Mouse (Mus musculus) stomach, embryonic 14.5 days (tissue): ENCODE results near the gene Tnfsfm13. TPM values are rescaled to one million over a fixed set of nuclear protein-coding genes. Genes with fewer than 3 reads are reported as not detected.
A peak's percentile ranks its signal among the peaks of the same experiment; 100 is the strongest.

Experiments used
- ATAC-seq: fragments of 200-750 bp; cut with Nextera tagmentation; 2 replicates; pipeline ENCODE4 v1.8.0; 2017; ENCODE audit warnings: low read depth, moderate TSS enrichment; ENCODE audit not compliant: insufficient number of reproducible peaks, insufficient read depth, low FRiP score
- H3K27ac ChIP-seq: fragments of 300-500 bp; sonication (generic); 2 replicates; pipeline ENCODE4 v1.5.1; 2014; ENCODE audit warnings: mild to moderate bottlenecking, low read length, moderate library complexity, mixed read lengths
- H3K27me3 ChIP-seq: fragments of 300-500 bp; sonication (generic); 2 replicates; pipeline ENCODE4 v1.6.1; 2014; ENCODE audit warnings: low read length, control low read depth, mixed read lengths; ENCODE audit not compliant: control insufficient read depth, insufficient read depth
- H3K36me3 ChIP-seq: fragments of 300-500 bp; sonication (generic); 2 replicates; pipeline ENCODE4 v1.6.1; 2014; ENCODE audit warnings: mild to moderate bottlenecking, control low read depth, low read length, moderate library complexity, mixed read lengths; ENCODE audit not compliant: control insufficient read depth, insufficient read depth
- H3K4me1 ChIP-seq: fragments of 300-500 bp; sonication (generic); 2 replicates; pipeline ENCODE4 v1.6.1; 2014; ENCODE audit warnings: low read length, control low read depth, mixed read lengths; ENCODE audit not compliant: control insufficient read depth, insufficient read depth
- H3K4me2 ChIP-seq: fragments of 300-500 bp; sonication (generic); replicated peaks from 2 replicates; pipeline ENCODE4 v1.6.1; 2014; ENCODE audit warnings: low read depth, low read length, control low read depth
- H3K4me3 ChIP-seq: fragments of 300-500 bp; sonication (generic); 2 replicates; pipeline ENCODE4 v1.5.1; 2014; ENCODE audit warnings: low read depth, low read length, control low read depth
- H3K9ac ChIP-seq: fragments of 300-500 bp; sonication (generic); replicated peaks from 2 replicates; pipeline ENCODE4 v1.6.1; 2014; ENCODE audit warnings: low read depth, mild to moderate bottlenecking, control low read depth, low read length, moderate library complexity, mixed read lengths
- H3K9me3 ChIP-seq: fragments of 300-500 bp; sonication (generic); 2 replicates; pipeline ENCODE4 v1.6.1; 2016; ENCODE audit warnings: low read depth, low read length, control low read depth; ENCODE audit not compliant: control insufficient read depth
- WGBS: fragments of 180-500 bp; shearing (Covaris S2); extraction: QIAGEN DNeasy Blood & Tissue Kit; methylation state at CpG from one replicate; pipeline ENCODE4 v1.1.7; 2014; 5-methylcytosine and 5-hydroxymethylcytosine counted together
- polyA plus RNA-seq: library from polyadenylated mRNA; unstranded; fragments of >200 nt; fragmentation: Nextera tagmentation; extraction: Ambion mirVana; gene quantifications from 2 replicates; pipeline ENCODE4 v1.2.1, GENCODE M21; 2014

Tnfsfm13 gene
- polyA plus RNA-seq, 1 experiment from 2014 or later: 5.5 TPM

DNA sequence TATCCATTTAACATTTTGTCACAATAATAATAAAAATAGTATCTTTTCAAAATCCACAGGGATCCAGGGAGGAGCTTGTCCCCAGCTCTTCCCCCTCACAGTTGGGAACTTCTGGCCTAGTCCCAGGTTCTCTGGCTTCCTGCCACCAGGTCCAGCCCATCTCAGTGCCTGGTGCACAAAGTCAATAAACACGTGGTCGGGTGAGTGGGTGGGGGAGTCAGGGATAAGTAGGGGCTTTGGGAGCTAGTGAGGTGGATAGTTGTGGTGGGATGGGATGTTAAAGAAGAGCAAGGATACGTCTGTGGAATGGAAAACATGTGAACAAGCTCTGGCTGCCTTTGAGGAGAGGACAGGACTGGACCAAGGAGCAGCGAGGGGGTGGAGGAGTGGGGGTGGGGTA, 9.5 kb downstream of the Tnfsfm13 start:
- Histone ChIP-seq H3K9ac (no peak overlapping the region; the same call in 1 of the 2 replicates), H3K4me1 (peaks cover 12% of the 10 kb centered on the region; the same call in 1 of the 2 replicates), H3K4me3 (no peak overlapping the region), H3K4me2 (no peak overlapping the region; the same call in 1 of the 2 replicates), H3K27ac (no peak overlapping the region), H3K36me3 (no peaks in the 10 kb centered on the region), H3K27me3 (no peaks in the 10 kb centered on the region), H3K9me3 (no peaks in the 10 kb centered on the region)
- ATAC-seq: no peak
- 6% methylated on average over 4 of the region's 4 CpGs for WGBS

- Histone ChIP-seq H3K4me1 (peaks cover 16% of the 10 kb centered on the region), H3K36me3 (no peaks in the 10 kb centered on the region), H3K4me3 (no peak within 1 kb of the TSS), H3K9ac (no peak within 1 kb of the TSS; the same call in 1 of the 2 replicates), H3K27me3 (no peaks in the 10 kb centered on the region), H3K27ac (peak within 1 kb of the TSS; percentile 68; the same call in 1 of the 2 replicates), H3K4me2 (no peak within 1 kb of the TSS; the same call in 1 of the 2 replicates), H3K9me3 (no peaks in the 10 kb centered on the region)
- WGBS: 66% methylated on average over 10 of the region's 10 CpGs
- ATAC-seq: no peak
These were observed 10.3 kb downstream of the Tnfsfm13 start, which contains the start of gene Tnfsf13 for GRCm38 (mm10) chr11:69685526-69686148. TSS of gene Tnfsf13 (minus strand) at chr11:69685784.

GRCm38 (mm10) chr11:69684936-69685335, 11.0 kb downstream of the Tnfsfm13 start:
- no peaks in the 10 kb centered on the region for H3K9me3 ChIP-seq
- no peak overlapping the region for H3K9ac ChIP-seq
- H3K27me3 ChIP-seq: no peaks in the 10 kb centered on the region
- 86% methylated on average over 6 of the region's 6 CpGs for WGBS
- H3K27ac ChIP-seq: no peak overlapping the region
- no peak for ATAC-seq
- H3K4me2 ChIP-seq: no peak overlapping the region
- H3K4me1 ChIP-seq: peaks cover 23% of the 10 kb centered on the region
- H3K4me3 ChIP-seq: no peak overlapping the region
- no peaks in the 10 kb centered on the region for H3K36me3 ChIP-seq

DNA sequence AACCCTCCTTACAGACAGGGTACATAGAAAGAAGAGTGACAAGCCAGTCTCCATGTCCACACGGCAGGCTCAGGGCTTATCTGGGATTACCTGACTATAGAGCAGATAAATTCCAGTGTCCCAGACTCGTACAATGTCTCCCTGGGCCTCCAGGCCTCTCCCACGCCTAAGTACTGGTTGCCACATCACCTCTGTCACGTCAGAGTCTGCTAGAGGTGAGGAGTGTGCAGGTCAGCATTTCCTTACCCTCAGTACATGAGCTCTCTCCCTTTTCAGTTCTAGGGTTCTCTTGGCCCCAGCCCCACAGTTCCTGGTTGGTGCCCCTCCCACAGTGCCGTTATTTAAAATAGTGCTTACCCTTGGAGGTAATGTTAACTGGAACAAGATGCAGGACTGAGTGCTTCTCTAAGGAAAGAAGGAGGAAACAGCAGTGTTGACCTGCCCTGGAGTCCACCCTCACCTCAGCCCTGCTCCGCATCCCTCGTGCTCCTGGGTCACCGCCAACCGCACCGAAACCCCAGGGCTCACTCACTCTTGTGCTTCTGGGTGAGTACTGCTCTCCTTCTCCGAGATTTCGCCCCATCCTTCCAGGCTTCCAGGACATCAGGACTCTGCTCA, 11.7 kb downstream of the Tnfsfm13 start:
- peaks cover 26% of the 10 kb centered on the region for H3K4me1 ChIP-seq
- no peaks in the 10 kb centered on the region for H3K9me3 ChIP-seq
- no peaks in the 10 kb centered on the region; the same call in 1 of the 2 replicates for H3K36me3 ChIP-seq
- no peak overlapping the region for H3K4me3 ChIP-seq
- no peak for ATAC-seq
- H3K4me2 ChIP-seq: no peak overlapping the region
- no peak overlapping the region for H3K27ac ChIP-seq
- no peaks in the 10 kb centered on the region for H3K27me3 ChIP-seq
- 79% methylated on average over 12 of the region's 12 CpGs for WGBS
- no peak overlapping the region for H3K9ac ChIP-seq

DNA sequence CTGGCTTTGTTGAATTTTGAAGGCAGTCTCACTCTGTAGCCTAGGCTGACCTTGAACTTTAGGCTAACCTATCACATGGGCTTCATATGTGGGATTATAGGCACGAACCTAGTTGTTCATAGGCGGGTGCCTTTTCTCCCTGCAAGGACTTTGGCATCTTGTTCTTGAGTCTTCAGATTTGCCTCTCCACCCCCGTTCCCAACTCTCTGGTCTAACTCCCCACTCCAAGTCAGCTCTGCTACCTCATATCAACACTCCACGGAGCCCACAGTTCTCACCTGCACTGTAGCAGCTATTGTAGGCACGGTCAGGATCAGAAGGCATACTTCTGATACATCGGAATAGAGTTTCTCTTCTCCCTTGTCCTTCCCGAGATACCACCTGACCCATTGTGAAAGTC, 12.3 kb downstream of the Tnfsfm13 start:
- Histone ChIP-seq H3K4me2 (no peak overlapping the region), H3K9ac (no peak overlapping the region), H3K27me3 (no peaks in the 10 kb centered on the region), H3K4me1 (peaks cover 27% of the 10 kb centered on the region), H3K9me3 (no peaks in the 10 kb centered on the region), H3K27ac (no peak overlapping the region), H3K4me3 (no peak overlapping the region), H3K36me3 (peaks cover 4% of the 10 kb centered on the region; the same call in 1 of the 2 replicates)
- ATAC-seq: no peak
- WGBS: 76% methylated on average over 7 of the region's 7 CpGs

DNA sequence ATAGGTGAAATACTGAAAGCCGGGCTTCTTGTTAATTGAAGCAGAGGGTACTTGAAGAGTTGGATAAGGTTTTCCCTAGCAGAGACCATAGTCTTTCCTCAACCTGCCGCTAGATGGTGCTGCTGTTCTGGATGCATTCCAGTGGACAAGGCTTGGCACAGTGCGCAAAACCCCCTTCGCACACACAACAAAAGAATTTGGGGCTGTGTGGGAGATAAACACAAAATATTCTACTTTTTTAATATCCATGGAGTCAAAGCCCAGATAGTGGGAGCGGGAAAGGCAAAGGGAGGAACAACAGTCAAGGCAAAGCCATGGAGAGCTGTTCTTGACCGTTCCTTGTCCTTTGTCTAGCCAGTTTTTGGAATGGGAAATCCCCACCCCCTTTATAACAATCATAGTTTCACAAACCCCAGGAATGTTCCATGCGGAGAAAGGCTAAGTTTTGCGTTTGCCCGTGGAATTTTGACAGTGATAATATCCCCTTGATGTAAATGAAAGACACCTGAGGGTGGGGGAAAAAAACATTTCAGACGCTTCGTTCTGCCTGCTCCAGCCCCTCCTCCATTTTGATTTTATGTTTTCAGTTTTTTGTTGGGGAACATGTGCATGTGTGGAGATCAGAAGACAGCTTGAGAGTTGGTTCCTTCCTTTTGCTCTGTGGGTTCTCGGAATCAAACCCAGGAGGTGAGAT, 12.9 kb downstream of the Tnfsfm13 start:
- peaks cover 27% of the 10 kb centered on the region for H3K4me1 ChIP-seq
- H3K27ac ChIP-seq: peak overlapping the region; percentile 29; the same call in 1 of the 2 replicates
- 15% methylated on average over 12 of the region's 12 CpGs for WGBS
- ATAC-seq: no peak
- no peaks in the 10 kb centered on the region for H3K27me3 ChIP-seq
- peaks cover 10% of the 10 kb centered on the region; the same call in 1 of the 2 replicates for H3K36me3 ChIP-seq
- H3K4me2 ChIP-seq: peak overlapping the region; percentile 86
- H3K9ac ChIP-seq: 0 out of 2 replicates have a peak overlapping the region, but pooled peaks have one; percentile 6
- no peaks in the 10 kb centered on the region for H3K9me3 ChIP-seq
- H3K4me3 ChIP-seq: peak overlapping the region; percentile 7; the same call in 1 of the 2 replicates

DNA sequence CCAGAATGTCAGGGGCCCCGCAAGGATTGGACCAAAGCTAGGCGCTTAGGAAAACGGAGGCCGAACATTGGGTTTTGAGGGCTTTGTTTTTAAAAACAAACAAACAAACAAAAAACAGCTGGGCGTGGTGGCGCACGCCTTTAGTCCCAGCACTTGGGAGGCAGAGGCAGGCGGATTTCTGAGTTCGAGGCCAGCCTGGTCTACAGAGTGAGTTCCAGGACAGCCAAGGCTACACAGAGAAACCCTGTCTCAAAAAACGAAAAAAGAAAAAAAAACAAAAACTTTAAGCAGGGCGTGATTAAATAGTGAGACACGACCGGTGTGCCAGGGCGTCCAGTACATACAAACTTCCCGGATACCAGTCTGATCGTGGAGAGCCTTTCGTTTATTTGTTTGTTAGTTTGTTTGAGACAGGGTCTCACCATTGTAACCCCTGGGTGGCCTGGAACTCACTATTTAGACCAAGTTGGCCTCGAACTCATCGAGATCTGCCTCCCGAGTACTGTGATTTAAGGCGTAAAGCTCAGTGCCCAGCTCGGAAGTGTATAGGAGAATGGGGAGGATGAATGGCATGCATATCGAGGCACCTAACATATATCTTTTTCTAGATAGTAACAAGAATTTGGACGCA, 13.6 kb downstream of the Tnfsfm13 start:
- whole genome bisulfite sequencing: 23% methylated on average over 24 of the region's 24 CpGs
- peaks cover 27% of the 10 kb centered on the region for H3K4me1 ChIP-seq
- no peak; the same call in 1 of the 2 replicates for ATAC-seq

More for the DNA sequence above, 13.6 kb downstream of the Tnfsfm13 start:
- peak overlapping the region; percentile 82 for H3K9ac ChIP-seq
- H3K4me3 ChIP-seq: peak overlapping the region; percentile 73
- peak overlapping the region; percentile 95 for H3K27ac ChIP-seq
- peak overlapping the region; percentile 86 for H3K4me2 ChIP-seq
- no peaks in the 10 kb centered on the region for H3K27me3 ChIP-seq
- peaks cover 16% of the 10 kb centered on the region for H3K36me3 ChIP-seq
- no peaks in the 10 kb centered on the region for H3K9me3 ChIP-seq
